Mouse (Mus musculus) liver, embryonic 14.5 days (tissue): ENCODE results near the gene Ube2t.

ENCODE experiments used
- CTCF ChIP-seq: IDR thresholded peaks from 2 replicates; pipeline ENCODE4 v1.5.1; 2016; ENCODE audit warnings: antibody characterized with exemption, low read depth, control low read depth
- EP300 ChIP-seq: IDR thresholded peaks from 2 replicates; pipeline ENCODE4 v1.6.1; 2016; ENCODE audit warnings: antibody characterized with exemption, low read depth

- TF ChIP-seq EP300 (no peak), CTCF (peak; percentile 89)
Observed at GRCm38 (mm10) chr1:134989372-134989771, 27.0 kb downstream of the Ube2t start.
